Mouse (Mus musculus) limb, embryonic 10.5 days (tissue): Measurements from ENCODE around the gene Unc5a. TPM values are rescaled to one million over a fixed set of nuclear protein-coding genes. Genes with fewer than 3 reads are reported as not detected.

Experiments used
- DNase-seq: peaks from one replicate; pipeline ENCODE4 v3.0.0-alpha.2; 2017; ENCODE audit warnings: low spot score
- H3K27ac ChIP-seq: fragments of 300-500 bp; sonication (generic); 2 replicates; pipeline ENCODE4 v1.5.1; 2016; ENCODE audit warnings: mild to moderate bottlenecking
- H3K27me3 ChIP-seq: fragments of 300-500 bp; sonication (generic); 2 replicates; pipeline ENCODE4 v1.6.1; 2016; ENCODE audit warnings: low read depth, mild to moderate bottlenecking; ENCODE audit not compliant: poor library complexity, severe bottlenecking
- H3K36me3 ChIP-seq: fragments of 300-500 bp; sonication (generic); 2 replicates; pipeline ENCODE4 v1.6.1; 2016; ENCODE audit warnings: mild to moderate bottlenecking, moderate library complexity
- H3K4me1 ChIP-seq: fragments of 300-500 bp; sonication (generic); 2 replicates; pipeline ENCODE4 v1.6.1; 2016
- H3K4me3 ChIP-seq: fragments of 300-500 bp; sonication (generic); 2 replicates; pipeline ENCODE4 v1.5.1; 2016; ENCODE audit warnings: mild to moderate bottlenecking, moderate library complexity
- H3K9me3 ChIP-seq: fragments of 300-500 bp; sonication (generic); replicated peaks from 2 replicates; pipeline ENCODE4 v1.6.1; 2016; ENCODE audit warnings: mild to moderate bottlenecking
- WGBS: fragments of 180-500 bp; shearing (Covaris S2); methylation state at CpG from one replicate; pipeline ENCODE4 v1.1.7; 2016; 5-methylcytosine and 5-hydroxymethylcytosine counted together
- polyA plus RNA-seq: library from polyadenylated mRNA; unstranded; fragments of >200 nt; fragmentation: Nextera tagmentation; extraction: Ambion mirVana; gene quantifications from 2 replicates; pipeline ENCODE4 v1.2.1, GENCODE M21; 2016

Unc5a gene
- polyA plus RNA-seq, 1 experiment from 2014 or later = 1.3 TPM

DNA sequence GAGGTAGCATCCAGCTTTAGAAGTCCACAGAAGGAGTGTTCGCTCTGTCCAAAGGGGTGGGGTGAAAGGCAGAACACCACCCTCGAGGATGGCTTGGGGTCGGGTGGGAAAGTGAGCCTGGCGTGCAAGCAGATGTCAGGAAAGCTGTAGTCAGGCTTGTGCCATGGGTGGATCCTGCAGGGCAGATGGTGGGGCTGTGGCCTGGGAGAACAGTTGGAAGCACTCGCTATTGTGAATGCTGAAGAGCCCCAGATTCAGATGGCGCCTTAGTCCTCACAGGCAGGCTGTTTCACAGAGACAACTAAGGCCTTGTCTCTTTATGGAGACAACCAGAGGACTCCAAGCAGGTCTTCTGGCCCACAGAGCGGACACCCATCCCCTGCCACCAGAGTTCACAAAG, 43.0 kb downstream of the Unc5a start:
- no peaks in the 10 kb centered on the region for H3K9me3 ChIP-seq
- 85% methylated on average over 7 of the region's 7 CpGs for WGBS
- 0 out of 2 replicates have a peak, but pooled peaks cover 13% of the 10 kb centered on the region for H3K27me3 ChIP-seq
- H3K4me1 ChIP-seq = peaks cover 47% of the 10 kb centered on the region
- no peaks in the 10 kb centered on the region for H3K36me3 ChIP-seq
- H3K27ac ChIP-seq = 0 out of 2 replicates have a peak overlapping the region, but pooled peaks have one; percentile 17
- H3K4me3 ChIP-seq = no peak overlapping the region
- DNase-seq = no peak

DNA sequence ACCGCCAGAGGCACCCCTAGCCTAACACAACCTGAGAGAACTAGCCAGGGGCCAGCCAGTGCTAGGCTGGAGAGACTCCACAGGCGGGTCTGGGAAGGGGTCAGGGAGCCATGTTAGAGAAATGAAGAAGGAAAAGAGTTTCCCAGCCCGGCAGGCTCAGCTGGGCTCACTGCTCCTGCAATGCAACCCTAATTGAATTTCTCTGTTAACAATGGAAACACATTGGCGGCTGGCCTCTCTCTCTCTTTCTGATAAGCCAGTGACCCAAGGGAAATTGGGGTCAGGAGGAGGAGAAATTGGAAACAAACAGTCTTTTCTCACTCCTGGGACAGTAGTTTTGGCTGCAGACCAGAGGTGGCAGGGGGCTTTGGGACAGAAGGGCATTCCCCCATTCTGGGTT, 45.4 kb downstream of the Unc5a start:
- Histone ChIP-seq H3K4me1 (peaks cover 25% of the 10 kb centered on the region), H3K36me3 (no peaks in the 10 kb centered on the region), H3K27me3 (0 out of 2 replicates have a peak, but pooled peaks cover 13% of the 10 kb centered on the region), H3K27ac (no peak overlapping the region), H3K9me3 (no peaks in the 10 kb centered on the region), H3K4me3 (no peak overlapping the region)
- WGBS = 17% methylated on average over 4 of the region's 4 CpGs
- no peak for DNase-seq

DNA sequence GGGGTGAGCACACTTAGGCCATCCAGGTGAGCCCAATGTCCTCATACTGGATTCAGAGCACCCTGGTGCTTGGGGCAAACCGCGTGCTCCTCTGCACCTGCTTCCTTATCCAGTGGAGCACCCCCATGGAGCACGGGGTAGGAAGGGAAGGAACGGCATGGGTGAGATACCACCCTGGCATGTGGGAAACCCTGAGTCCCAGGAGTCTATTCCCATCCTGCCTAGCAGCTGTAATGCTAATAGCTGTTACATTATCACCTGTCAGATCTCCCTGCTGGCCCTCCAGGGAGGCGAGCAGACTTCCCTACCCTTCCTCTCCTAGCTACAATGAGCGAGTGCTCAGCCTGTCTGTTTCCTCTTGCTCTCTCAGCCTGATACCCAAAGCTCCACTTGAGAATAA, 46.0 kb downstream of the Unc5a start:
- no peak for DNase-seq
- Histone ChIP-seq H3K27ac (no peak overlapping the region), H3K9me3 (no peaks in the 10 kb centered on the region), H3K36me3 (no peaks in the 10 kb centered on the region), H3K4me1 (peaks cover 20% of the 10 kb centered on the region), H3K27me3 (0 out of 2 replicates have a peak, but pooled peaks cover 13% of the 10 kb centered on the region), H3K4me3 (no peak overlapping the region)
- WGBS = 65% methylated on average over 6 of the region's 6 CpGs

DNA sequence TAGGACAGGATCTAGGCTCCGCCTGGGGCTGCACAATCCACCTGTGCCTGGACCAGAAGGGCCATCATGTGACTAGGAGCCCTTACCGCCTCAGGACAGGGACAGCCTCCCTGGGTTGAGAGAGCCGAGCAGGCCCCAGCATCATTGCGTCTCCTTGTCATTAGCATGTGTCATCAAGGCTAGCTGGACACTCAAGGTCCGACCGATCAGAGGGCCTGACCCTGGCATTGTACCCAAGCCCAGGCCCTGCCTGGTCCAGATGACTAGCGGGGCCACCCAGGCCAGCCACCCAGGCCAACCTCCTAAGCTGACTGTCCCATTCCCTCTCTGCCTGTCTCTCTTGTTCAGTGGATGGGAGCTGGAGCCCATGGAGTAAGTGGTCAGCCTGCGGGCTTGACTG, 48.4 kb downstream of the Unc5a start:
- Histone ChIP-seq H3K27me3 (peaks cover 5% of the 10 kb centered on the region; the same call in 1 of the 2 replicates), H3K4me3 (no peak overlapping the region), H3K9me3 (no peaks in the 10 kb centered on the region), H3K36me3 (no peaks in the 10 kb centered on the region), H3K27ac (no peak overlapping the region), H3K4me1 (peaks cover 20% of the 10 kb centered on the region)
- no peak for DNase-seq
- WGBS = 89% methylated on average over 8 of the region's 8 CpGs

DNA sequence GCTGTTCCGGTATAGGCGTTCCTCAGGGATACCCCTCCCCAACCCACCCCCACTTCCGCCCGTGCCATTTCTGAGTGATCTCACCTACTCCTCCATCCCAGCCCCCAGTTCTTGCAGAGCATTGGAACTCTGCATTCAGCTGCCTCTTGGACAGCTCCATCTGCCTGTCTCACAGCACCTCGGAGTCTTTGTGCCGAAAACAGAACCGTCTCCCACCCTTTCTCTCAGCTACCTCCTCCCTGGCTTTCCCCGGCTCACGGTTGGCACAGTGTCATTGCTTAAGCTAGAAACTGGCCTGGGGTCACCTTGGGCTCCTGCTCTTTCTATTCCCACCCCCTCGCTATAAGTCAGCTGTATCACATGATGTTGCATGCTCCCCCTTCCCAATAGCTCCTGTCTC, 51.2 kb downstream of the Unc5a start:
- Histone ChIP-seq H3K27me3 (no peaks in the 10 kb centered on the region; the same call in 1 of the 2 replicates), H3K9me3 (no peaks in the 10 kb centered on the region), H3K27ac (no peak overlapping the region), H3K36me3 (no peaks in the 10 kb centered on the region), H3K4me3 (no peak overlapping the region), H3K4me1 (peaks cover 11% of the 10 kb centered on the region)
- WGBS = 92% methylated on average over 10 of the region's 10 CpGs
- no peak for DNase-seq

DNA sequence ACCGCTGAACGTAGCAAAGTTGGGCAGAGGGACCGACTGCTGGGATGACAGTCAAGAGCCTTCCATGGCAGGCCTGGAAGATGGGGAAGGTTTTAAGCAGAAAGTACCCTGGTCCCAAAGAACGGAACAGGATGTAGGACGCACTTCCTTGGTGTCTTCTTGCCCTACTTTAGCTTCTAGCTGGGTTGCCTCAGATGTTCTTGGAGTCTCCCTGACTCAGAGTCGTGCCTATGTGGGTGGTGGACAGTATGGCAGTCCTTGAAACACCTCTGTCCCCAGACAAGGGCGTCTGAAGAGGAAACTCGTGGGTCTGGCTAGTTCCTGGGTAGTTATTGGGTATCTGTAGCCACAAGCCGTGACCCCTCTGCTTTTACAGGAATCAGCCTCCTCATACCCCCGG, 52.9 kb downstream of the Unc5a start:
- WGBS = 85% methylated on average over 10 of the region's 10 CpGs
- DNase-seq = no peak
- Histone ChIP-seq H3K27me3 (no peaks in the 10 kb centered on the region; the same call in 1 of the 2 replicates), H3K9me3 (no peaks in the 10 kb centered on the region), H3K36me3 (no peaks in the 10 kb centered on the region), H3K4me3 (no peak overlapping the region), H3K4me1 (peaks cover 17% of the 10 kb centered on the region), H3K27ac (no peak overlapping the region)

DNA sequence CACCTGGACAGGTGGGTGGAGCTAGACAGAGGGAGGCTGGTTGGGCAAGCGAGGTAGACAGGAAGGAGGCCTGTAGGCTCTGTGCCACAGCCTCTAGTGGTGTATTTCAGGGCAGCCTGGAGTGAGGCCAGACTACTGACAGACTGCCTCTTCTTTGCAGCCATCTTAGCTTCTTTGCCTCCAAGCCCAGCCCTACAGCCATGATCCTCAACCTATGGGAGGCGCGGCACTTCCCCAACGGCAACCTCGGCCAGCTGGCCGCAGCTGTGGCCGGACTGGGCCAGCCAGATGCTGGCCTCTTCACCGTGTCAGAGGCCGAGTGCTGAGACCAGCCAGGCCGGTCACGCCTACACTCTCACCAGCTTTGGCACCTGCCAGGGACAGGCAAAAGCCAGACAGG, 55.4 kb downstream of the Unc5a start:
- no peaks in the 10 kb centered on the region; the same call in 1 of the 2 replicates for H3K27me3 ChIP-seq
- no peak overlapping the region for H3K4me3 ChIP-seq
- no peaks in the 10 kb centered on the region for H3K36me3 ChIP-seq
- H3K4me1 ChIP-seq = peaks cover 17% of the 10 kb centered on the region
- no peak for DNase-seq
- H3K9me3 ChIP-seq = no peaks in the 10 kb centered on the region
- no peak overlapping the region for H3K27ac ChIP-seq
- 73% methylated on average over 11 of the region's 11 CpGs for WGBS

DNA sequence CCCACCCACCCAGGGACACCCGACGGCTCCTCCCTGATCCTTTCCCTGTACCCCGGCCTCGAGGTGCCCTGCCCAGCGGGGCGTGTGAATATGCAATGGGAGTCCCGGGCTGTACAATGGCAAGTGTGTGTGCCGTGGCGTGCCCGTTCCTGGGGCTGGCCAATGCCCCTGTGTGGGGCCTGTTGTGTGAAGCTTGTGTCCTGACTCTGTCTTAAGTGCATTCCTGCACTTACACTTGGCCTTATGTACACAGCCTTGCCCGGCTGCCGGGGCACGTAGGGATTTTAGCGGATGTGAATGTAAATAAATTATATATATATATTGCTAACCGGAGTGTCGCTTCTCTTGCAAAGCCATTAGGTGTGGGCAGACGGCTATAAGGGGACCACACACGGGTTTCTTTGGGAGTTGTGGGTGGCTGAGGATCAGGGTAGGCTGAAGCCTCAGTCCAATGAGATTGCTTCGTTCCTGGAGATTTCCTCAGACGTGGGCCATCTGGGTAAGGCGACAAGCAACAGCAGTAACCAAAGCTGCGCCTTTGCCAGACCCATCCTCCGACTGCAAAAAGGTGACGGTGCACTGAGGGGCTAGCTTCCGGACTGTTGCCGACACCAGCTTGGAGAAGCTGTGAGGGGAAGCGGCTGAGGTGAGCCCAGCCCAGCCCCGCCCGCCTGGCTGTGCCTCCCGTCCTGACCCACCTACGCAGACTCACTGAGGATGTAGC, 56.6 kb downstream of the Unc5a start:
- Histone ChIP-seq H3K4me1 (peaks cover 17% of the 10 kb centered on the region), H3K4me3 (no peak overlapping the region), H3K36me3 (no peaks in the 10 kb centered on the region), H3K9me3 (no peaks in the 10 kb centered on the region), H3K27ac (no peak overlapping the region), H3K27me3 (peaks cover 10% of the 10 kb centered on the region; the same call in 1 of the 2 replicates)
- no peak for DNase-seq
- WGBS = 82% methylated on average over 31 of the region's 31 CpGs

DNA sequence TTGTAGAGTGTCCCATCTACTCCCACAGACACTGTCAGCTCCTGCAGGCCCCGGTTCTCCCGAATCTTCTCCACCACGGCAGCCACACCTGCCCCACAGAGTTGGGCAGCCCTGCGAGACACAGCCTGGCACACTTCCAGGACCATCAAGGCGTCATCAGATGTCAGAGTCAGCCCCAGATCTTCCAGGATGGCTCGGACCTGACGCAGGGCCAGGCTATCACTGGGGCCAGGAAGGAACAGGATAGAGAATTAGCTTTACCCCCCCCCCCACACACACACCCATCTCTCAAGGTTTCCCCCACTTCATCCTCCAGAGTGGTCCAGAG, 57.2 kb downstream of the Unc5a start:
- 85% methylated on average over 7 of the region's 7 CpGs for WGBS
- Histone ChIP-seq H3K36me3 (no peaks in the 10 kb centered on the region), H3K9me3 (no peaks in the 10 kb centered on the region), H3K4me3 (no peak overlapping the region), H3K27me3 (peaks cover 14% of the 10 kb centered on the region; the same call in 1 of the 2 replicates), H3K4me1 (peaks cover 17% of the 10 kb centered on the region), H3K27ac (no peak overlapping the region)
- no peak for DNase-seq

DNA sequence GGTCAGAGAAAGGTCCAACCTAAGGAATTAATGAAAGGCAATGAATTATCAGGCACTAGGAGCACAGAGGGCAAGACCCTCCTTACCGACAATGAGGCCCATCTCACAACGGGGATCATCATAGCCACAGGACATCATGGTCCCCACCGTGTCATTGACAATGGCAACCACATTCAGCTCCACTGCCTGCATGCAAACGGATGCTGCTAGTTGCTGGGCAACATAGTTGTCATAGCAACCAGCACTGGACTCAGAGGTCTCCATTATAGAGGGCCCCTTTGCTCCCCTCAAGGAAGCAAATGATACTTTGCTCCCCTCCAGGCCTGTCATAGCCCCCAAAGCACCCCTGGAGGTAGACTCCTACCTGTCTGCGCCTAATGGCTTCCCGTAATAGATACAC, 59.4 kb downstream of the Unc5a start:
- Histone ChIP-seq H3K4me3 (no peak overlapping the region), H3K36me3 (no peaks in the 10 kb centered on the region), H3K27me3 (peaks cover 20% of the 10 kb centered on the region; the same call in 1 of the 2 replicates), H3K4me1 (peaks cover 28% of the 10 kb centered on the region), H3K9me3 (no peaks in the 10 kb centered on the region), H3K27ac (no peak overlapping the region)
- DNase-seq = no peak
- 82% methylated on average over 6 of the region's 6 CpGs for WGBS

DNA sequence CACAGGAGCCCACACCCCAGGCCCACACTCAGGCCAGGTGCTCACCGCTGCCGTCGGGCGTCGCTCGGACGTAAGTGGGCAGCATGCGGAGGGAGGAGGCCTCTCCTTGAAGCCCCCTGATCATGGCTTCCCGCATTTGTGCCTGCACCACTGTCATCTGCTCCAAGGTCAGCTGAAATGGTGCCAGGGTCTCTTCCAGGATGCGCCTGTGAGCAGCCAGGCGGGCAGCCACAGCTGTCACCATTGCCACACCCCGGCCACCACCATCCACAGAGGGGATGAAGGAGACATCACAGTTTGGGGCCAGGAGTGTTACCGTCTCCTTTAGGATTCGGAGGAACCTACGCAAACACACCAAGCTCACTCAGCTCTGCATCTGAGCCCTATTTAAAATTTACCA, 61.9 kb downstream of the Unc5a start:
- WGBS = 89% methylated on average over 15 of the region's 15 CpGs
- H3K4me3 ChIP-seq = no peak overlapping the region
- peaks cover 18% of the 10 kb centered on the region for H3K4me1 ChIP-seq
- no peak overlapping the region for H3K27ac ChIP-seq
- no peaks in the 10 kb centered on the region for H3K9me3 ChIP-seq
- peaks cover 20% of the 10 kb centered on the region; the same call in 1 of the 2 replicates for H3K27me3 ChIP-seq
- no peaks in the 10 kb centered on the region for H3K36me3 ChIP-seq
- no peak for DNase-seq

DNA sequence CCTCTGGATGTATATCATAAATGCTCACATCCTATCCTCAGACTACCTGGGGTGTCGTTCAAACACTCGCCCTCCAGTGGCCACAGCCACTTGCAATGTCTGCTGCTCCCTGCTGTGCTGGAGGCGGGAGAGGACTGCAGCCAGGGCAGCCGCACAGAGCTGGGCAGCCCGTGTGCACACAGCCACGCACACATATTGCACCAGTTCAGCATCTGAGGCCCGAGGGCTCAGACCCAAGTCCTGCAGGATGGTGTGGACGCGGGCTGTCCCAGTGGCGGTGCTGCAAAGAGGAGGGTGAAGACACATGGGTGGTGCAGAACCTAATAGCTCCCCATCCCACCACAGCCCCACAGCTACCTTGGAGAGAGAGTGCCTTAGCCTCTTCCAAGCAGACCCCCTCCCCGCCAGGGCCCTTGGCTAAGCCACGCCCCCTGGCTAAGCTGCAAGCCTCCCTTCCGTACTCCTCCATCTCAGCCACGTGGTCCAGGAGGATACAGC, 62.8 kb downstream of the Unc5a start:
- H3K9me3 ChIP-seq = no peaks in the 10 kb centered on the region
- peaks cover 20% of the 10 kb centered on the region; the same call in 1 of the 2 replicates for H3K27me3 ChIP-seq
- DNase-seq = no peak
- peak overlapping the region; percentile 21 for H3K4me3 ChIP-seq
- WGBS = 5% methylated on average over 14 of the region's 14 CpGs
- no peak overlapping the region for H3K27ac ChIP-seq
- peaks cover 17% of the 10 kb centered on the region for H3K4me1 ChIP-seq
- H3K36me3 ChIP-seq = no peaks in the 10 kb centered on the region

DNA sequence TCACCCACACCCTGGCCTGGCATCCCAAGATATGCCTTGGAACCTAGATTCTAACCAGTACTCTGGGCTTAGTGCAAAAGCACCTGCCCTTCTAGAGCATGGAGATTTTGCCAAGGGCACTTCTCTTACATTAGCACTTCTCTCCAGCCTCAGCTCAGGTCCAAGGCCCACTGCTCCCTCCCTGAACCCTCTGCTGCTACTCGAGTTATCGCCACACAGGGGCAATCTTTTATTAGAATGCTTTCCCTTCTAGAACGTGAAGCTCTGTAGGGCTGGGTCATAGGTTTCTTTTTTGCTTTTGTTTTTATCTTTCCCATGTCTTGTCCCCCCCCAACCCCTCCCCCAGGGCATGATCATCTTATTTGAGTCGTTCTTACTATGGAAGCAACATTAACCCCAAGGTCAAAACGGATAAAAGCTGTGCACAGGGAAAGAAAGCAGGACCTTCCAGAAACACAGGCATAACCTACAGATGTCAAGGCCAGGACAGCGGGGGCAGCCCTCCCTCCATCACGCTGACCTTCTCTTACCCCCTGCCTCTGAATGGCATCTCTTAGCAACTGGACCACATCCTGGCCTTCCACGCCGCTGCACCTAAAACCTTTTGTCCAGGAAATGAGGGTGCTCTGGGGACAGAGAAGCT, 64.6 kb downstream of the Unc5a start:
- Histone ChIP-seq H3K36me3 (no peaks in the 10 kb centered on the region), H3K27ac (no peak overlapping the region), H3K27me3 (peaks cover 20% of the 10 kb centered on the region; the same call in 1 of the 2 replicates), H3K9me3 (no peaks in the 10 kb centered on the region), H3K4me3 (no peak overlapping the region), H3K4me1 (peaks cover 17% of the 10 kb centered on the region)
- WGBS = 35% methylated on average over 9 of the region's 9 CpGs
- no peak for DNase-seq
